Mouse (Mus musculus) thymus, adult 2 months (tissue): ENCODE results near the gene Fkbp15.

Experiments
- CTCF ChIP-seq: fragments of 200-500 bp; IDR thresholded peaks from 2 replicates; pipeline ENCODE4 v1.5.1; 2012; ENCODE audit warnings: mild to moderate bottlenecking, control low read depth, low read length, moderate library complexity, borderline replicate concordance; ENCODE audit not compliant: control insufficient read depth, poor library complexity, insufficient read depth; ENCODE audit errors: extremely low read depth
- POLR2A ChIP-seq: fragments of 200-500 bp; IDR thresholded peaks from 2 replicates; pipeline ENCODE4 v1.6.1; 2012; ENCODE audit warnings: mild to moderate bottlenecking, low read length, control low read depth, moderate library complexity; ENCODE audit not compliant: control insufficient read depth, poor library complexity, insufficient read depth; ENCODE audit errors: extremely low read depth

DNA sequence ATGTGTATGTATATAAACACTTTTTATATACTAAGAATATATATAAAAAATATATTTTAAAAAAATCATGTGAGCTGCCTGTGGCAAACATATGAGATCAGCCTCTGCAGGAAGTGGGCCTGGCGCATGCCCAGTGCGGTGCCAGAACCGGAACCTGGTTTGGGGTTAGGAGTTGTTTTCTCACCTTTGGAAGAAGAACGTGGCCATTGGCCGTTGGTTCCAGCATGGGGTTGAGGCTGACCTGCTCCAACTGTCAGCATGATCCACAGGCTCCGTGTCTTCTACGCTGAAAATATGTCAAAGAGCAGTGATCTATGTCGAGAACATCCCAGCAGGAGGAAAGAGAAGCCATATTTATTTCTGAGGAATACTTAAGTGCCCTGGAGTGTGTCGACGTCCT is 86.4 kb downstream of the Fkbp15 start:
- TF ChIP-seq CTCF (no peak), POLR2A (no peak)
